Mouse (Mus musculus): ENCODE data around the gene Akap1. TPM values are rescaled to one million over a fixed set of nuclear protein-coding genes. Genes with fewer than 3 reads are reported as not detected.
"Not testable (repeated sequence)": the region's sequence is repeated elsewhere in the genome, so short reads cannot be mapped to it uniquely, and the experiment has no call there.

Akap1 gene
- polyA plus RNA-seq, 1 experiment from 2014 or later = 18.9 TPM

DNA sequence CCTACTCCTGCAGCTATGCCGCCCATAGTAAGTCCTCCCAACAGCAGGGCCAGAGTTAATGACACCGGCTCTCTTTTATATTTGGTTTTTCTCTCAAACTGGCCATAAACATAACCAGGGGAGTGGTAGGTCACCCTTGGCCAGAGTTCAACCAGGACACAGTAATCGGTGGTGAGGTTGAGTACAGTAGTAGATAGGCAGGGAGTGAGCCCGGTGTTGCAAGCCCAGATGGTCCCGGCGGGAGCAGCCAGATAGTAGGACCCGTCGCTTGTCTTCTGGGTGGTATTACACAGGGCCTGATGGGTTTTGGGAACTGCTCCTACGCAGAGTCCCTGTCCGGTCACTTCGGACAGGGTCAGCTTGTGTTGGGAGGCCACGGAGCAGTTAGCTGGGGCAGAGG lies 27.1 kb upstream of the Akap1 start:
- ATAC-seq (replicated peaks; ENCODE audit: low FRiP score); H3K4me1 ChIP-seq (replicated peaks; ENCODE audit: control insufficient read depth, insufficient read depth, low read length): not testable (repeated sequence)
- 89% methylated on average over 9 of the region's 12 CpGs for WGBS

DNA sequence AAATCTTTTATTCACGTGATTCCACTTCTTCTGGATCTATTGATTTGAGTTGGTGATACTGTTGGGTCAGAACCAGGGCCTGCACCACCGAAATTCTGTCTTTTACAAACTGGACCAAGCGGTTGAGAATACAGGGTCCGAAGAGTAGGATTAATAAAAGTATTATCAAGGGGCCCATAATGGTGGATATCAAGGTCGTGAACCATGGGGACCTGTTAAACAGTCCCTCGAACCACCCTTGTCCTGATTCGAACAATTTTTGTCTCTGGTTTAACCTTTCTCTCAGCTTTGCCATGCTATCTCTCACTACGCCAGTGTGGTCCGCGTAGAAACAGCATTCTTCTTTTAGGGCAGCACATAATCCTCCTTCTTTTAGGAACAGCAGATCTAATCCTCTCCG lies 26.5 kb upstream of the Akap1 start:
- 90% methylated on average over 6 of the region's 11 CpGs for WGBS

More for the DNA sequence above, 27.1 kb upstream of the Akap1 start:
- H3K27ac ChIP-seq (ENCODE audit: low read depth, low read length); H3K36me3 ChIP-seq (ENCODE audit: control insufficient read depth, insufficient read depth, low read length); H3K4me2 ChIP-seq; H3K4me3 ChIP-seq (ENCODE audit: low read depth, low read length); H3K9ac ChIP-seq (ENCODE audit: low read depth, low read length); DNase-seq (ENCODE audit: low spot score); H3K27me3 ChIP-seq (replicated peaks; ENCODE audit: control insufficient read depth, insufficient read depth, low read length); H3K9me3 ChIP-seq (ENCODE audit: control insufficient read depth, low read length): not testable (repeated sequence)

GRCm38 (mm10) chr11:88888996-88889395 lies 24.6 kb upstream of the Akap1 start:
- ATAC-seq (replicated peaks; ENCODE audit: low FRiP score) (no peak), DNase-seq (ENCODE audit: low spot score) (no peak)
- Histone ChIP-seq H3K9ac (ENCODE audit: low read depth, low read length) (no peak overlapping the region), H3K4me2 (no peak overlapping the region), H3K27ac (ENCODE audit: low read depth, low read length) (no peak overlapping the region), H3K27me3 (replicated peaks; ENCODE audit: control insufficient read depth, insufficient read depth, low read length) (no peaks in the 10 kb centered on the region), H3K9me3 (ENCODE audit: control insufficient read depth, low read length) (no peaks in the 10 kb centered on the region), H3K4me3 (ENCODE audit: low read depth, low read length) (no peak overlapping the region), H3K4me1 (replicated peaks; ENCODE audit: control insufficient read depth, insufficient read depth, low read length) (no peaks in the 10 kb centered on the region), H3K36me3 (ENCODE audit: control insufficient read depth, insufficient read depth, low read length) (no peaks in the 10 kb centered on the region)
- 82% methylated on average over 2 of the region's 2 CpGs for WGBS

More for the DNA sequence above, 26.5 kb upstream of the Akap1 start:
- H3K4me2 ChIP-seq; H3K9ac ChIP-seq (ENCODE audit: low read depth, low read length); DNase-seq (ENCODE audit: low spot score); ATAC-seq (replicated peaks; ENCODE audit: low FRiP score); H3K4me1 ChIP-seq (replicated peaks; ENCODE audit: control insufficient read depth, insufficient read depth, low read length); H3K4me3 ChIP-seq (ENCODE audit: low read depth, low read length); H3K27me3 ChIP-seq (replicated peaks; ENCODE audit: control insufficient read depth, insufficient read depth, low read length); H3K36me3 ChIP-seq (ENCODE audit: control insufficient read depth, insufficient read depth, low read length); H3K27ac ChIP-seq (ENCODE audit: low read depth, low read length); H3K9me3 ChIP-seq (ENCODE audit: control insufficient read depth, low read length): not testable (repeated sequence)

DNA sequence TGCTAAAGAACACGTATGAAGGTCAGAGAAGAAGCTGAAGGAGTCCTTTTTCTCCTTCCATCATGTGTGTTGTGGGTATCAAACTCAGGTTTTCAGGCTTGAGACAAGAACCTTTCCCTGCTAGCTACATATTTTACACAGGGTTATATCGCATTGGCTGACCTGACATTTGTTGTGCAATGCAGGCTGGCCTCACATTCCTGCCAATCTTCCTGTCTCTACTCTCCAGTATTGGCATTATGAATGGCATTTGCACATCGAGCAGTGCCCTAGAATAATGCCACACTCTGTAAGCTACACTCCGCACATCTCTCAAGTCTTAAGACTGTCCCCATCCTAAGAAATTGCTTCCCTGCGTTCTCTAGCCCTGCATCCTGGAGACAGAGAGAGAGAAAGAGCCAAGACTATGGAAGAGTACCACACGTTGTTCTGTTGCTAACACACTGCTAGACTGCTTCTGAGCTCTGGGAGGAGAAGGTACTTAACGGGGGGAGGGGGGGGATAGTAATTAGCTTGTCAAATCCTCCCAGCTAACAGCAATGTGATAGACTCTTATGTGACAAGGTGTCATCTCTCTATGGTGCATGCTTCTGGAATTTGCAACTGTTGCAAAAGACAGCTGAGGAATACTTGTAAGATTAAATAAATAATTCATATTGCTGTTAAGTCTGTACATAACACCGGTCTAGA lies 20.1 kb upstream of the Akap1 start:
- DNase-seq (ENCODE audit: low spot score) (no peak), ATAC-seq (replicated peaks; ENCODE audit: low FRiP score) (no peak)
- Histone ChIP-seq H3K9ac (ENCODE audit: low read depth, low read length) (no peak overlapping the region), H3K4me2 (no peak overlapping the region), H3K36me3 (ENCODE audit: control insufficient read depth, insufficient read depth, low read length) (no peaks in the 10 kb centered on the region), H3K4me1 (replicated peaks; ENCODE audit: control insufficient read depth, insufficient read depth, low read length) (no peaks in the 10 kb centered on the region), H3K4me3 (ENCODE audit: low read depth, low read length) (no peak overlapping the region), H3K9me3 (ENCODE audit: control insufficient read depth, low read length) (no peaks in the 10 kb centered on the region), H3K27me3 (replicated peaks; ENCODE audit: control insufficient read depth, insufficient read depth, low read length) (no peaks in the 10 kb centered on the region), H3K27ac (ENCODE audit: low read depth, low read length) (no peak overlapping the region)
- WGBS = 67% methylated on average over 8 of the region's 8 CpGs

DNA sequence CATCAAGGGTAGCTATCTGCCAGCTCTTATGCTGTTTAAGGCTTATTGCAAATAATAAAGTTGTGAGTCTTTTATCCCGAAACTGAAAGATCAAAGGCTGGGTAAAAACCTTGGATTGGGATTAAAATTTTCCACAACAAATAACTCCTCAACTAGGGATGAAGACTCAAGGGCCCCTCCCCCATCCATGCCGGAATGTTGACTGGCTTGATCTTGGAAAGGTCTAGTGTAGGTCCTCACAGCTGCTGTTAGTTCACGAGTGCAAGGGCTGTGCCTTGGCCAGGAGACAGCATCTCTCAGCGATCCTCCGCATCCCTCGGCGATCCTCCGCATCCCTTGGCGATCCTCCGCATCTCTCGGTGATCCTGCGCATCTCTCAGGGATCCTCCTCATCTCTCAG lies 13.6 kb upstream of the Akap1 start:
- WGBS = 85% methylated on average over 12 of the region's 12 CpGs
- ATAC-seq (replicated peaks; ENCODE audit: low FRiP score) (no peak), DNase-seq (ENCODE audit: low spot score) (no peak)
- Histone ChIP-seq H3K9ac (ENCODE audit: low read depth, low read length) (no peak overlapping the region), H3K27me3 (replicated peaks; ENCODE audit: control insufficient read depth, insufficient read depth, low read length) (peaks cover 14% of the 10 kb centered on the region), H3K4me3 (ENCODE audit: low read depth, low read length) (no peak overlapping the region), H3K27ac (ENCODE audit: low read depth, low read length) (no peak overlapping the region), H3K9me3 (ENCODE audit: control insufficient read depth, low read length) (no peaks in the 10 kb centered on the region), H3K4me1 (replicated peaks; ENCODE audit: control insufficient read depth, insufficient read depth, low read length) (0 out of 2 replicates have a peak, but pooled peaks cover 4% of the 10 kb centered on the region), H3K36me3 (ENCODE audit: control insufficient read depth, insufficient read depth, low read length) (no peaks in the 10 kb centered on the region), H3K4me2 (no peak overlapping the region)

DNA sequence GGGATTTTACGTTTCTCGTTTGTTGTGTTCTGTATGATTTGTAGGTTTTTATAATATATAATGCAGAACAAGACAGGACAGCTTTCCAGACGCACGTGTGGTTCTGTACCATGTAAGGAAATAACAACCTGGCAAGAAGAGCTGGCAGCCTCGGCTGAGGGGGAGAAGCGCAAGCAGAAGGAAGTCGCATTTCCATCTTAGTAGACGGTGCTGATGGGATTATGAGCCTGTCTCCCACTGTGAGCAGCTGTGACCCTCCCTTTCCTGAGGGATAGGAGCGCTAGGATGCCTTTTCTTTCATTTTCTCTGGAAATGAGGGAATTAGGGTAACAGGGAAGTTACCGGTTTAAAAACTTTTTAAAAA lies 9.3 kb upstream of the Akap1 start:
- Histone ChIP-seq H3K4me2 (peak overlapping the region; percentile 76), H3K27ac (ENCODE audit: low read depth, low read length) (no peak overlapping the region), H3K4me1 (replicated peaks; ENCODE audit: control insufficient read depth, insufficient read depth, low read length) (0 out of 2 replicates have a peak, but pooled peaks cover 4% of the 10 kb centered on the region), H3K27me3 (replicated peaks; ENCODE audit: control insufficient read depth, insufficient read depth, low read length) (peaks cover 21% of the 10 kb centered on the region), H3K36me3 (ENCODE audit: control insufficient read depth, insufficient read depth, low read length) (no peaks in the 10 kb centered on the region), H3K9me3 (ENCODE audit: control insufficient read depth, low read length) (no peaks in the 10 kb centered on the region), H3K9ac (ENCODE audit: low read depth, low read length) (no peak overlapping the region; the same call in 1 of the 2 replicates), H3K4me3 (ENCODE audit: low read depth, low read length) (peak overlapping the region; percentile 43)
- no peak for ATAC-seq (replicated peaks; ENCODE audit: low FRiP score)
- 4% methylated on average over 10 of the region's 10 CpGs for WGBS
- no peak for DNase-seq (ENCODE audit: low spot score)

- no peak overlapping the region; the same call in 1 of the 2 replicates for H3K9ac ChIP-seq (ENCODE audit: low read depth, low read length)
- H3K4me2 ChIP-seq = peak overlapping the region; percentile 76
- 0 out of 2 replicates have a peak, but pooled peaks cover 4% of the 10 kb centered on the region for H3K4me1 ChIP-seq (replicated peaks; ENCODE audit: control insufficient read depth, insufficient read depth, low read length)
- H3K27ac ChIP-seq (ENCODE audit: low read depth, low read length) = no peak overlapping the region
- WGBS = 3% methylated on average over 20 of the region's 20 CpGs
- no peaks in the 10 kb centered on the region for H3K9me3 ChIP-seq (ENCODE audit: control insufficient read depth, low read length)
- peak overlapping the region; percentile 43 for H3K4me3 ChIP-seq (ENCODE audit: low read depth, low read length)
- no peaks in the 10 kb centered on the region for H3K36me3 ChIP-seq (ENCODE audit: control insufficient read depth, insufficient read depth, low read length)
- ATAC-seq (replicated peaks; ENCODE audit: low FRiP score) (no peak), DNase-seq (ENCODE audit: low spot score) (no peak)
- H3K27me3 ChIP-seq (replicated peaks; ENCODE audit: control insufficient read depth, insufficient read depth, low read length) = peaks cover 24% of the 10 kb centered on the region
Measured at GRCm38 (mm10) chr11:88873027-88873666, 8.8 kb upstream of the Akap1 start.

DNA sequence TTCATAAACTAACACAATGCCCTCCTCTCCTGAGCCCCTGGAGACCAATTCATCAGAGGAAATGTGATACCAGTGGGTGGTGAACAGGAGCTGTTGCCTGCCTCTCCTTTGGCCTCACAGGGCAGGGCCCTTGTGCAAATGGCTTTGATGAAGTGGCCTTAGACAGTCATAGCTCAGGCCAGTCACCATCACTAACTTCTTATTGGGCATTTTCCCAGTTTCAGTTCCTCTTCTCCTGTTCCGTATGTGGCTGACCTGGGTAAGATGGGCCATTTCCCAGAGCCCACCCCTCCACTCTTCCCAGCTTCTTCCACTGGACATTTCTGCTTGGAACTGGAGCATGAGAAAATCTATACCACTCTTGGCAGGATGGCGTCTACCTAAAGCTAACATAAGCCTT lies 5.1 kb upstream of the Akap1 start:
- no peak overlapping the region for H3K9ac ChIP-seq (ENCODE audit: low read depth, low read length)
- DNase-seq (ENCODE audit: low spot score) (no peak), ATAC-seq (replicated peaks; ENCODE audit: low FRiP score) (no peak)
- no peak overlapping the region for H3K4me3 ChIP-seq (ENCODE audit: low read depth, low read length)
- H3K27me3 ChIP-seq (replicated peaks; ENCODE audit: control insufficient read depth, insufficient read depth, low read length) = peaks cover 24% of the 10 kb centered on the region
- H3K27ac ChIP-seq (ENCODE audit: low read depth, low read length) = no peak overlapping the region
- no peaks in the 10 kb centered on the region for H3K9me3 ChIP-seq (ENCODE audit: control insufficient read depth, low read length)
- 79% methylated on average over 2 of the region's 2 CpGs for WGBS
- H3K36me3 ChIP-seq (ENCODE audit: control insufficient read depth, insufficient read depth, low read length) = no peaks in the 10 kb centered on the region
- no peak overlapping the region for H3K4me2 ChIP-seq
- 0 out of 2 replicates have a peak, but pooled peaks cover 4% of the 10 kb centered on the region for H3K4me1 ChIP-seq (replicated peaks; ENCODE audit: control insufficient read depth, insufficient read depth, low read length)

All from liver, embryonic 11.5 days (tissue).